Mouse (Mus musculus) CH12.LX (cell line): ENCODE data around the gene Tomm40l.

ENCODE experiments used
- CTCF ChIP-seq, 2 experiments: IDR thresholded peaks in 1 of 2; conservative IDR thresholded peaks in 1 of 2; 2 replicates each; pipeline ENCODE4 v1.5.1; 2011 to 2012; ENCODE audit warnings: low read depth in 2 of 2, low read length in 2 of 2, improper control_type of control experiment in 1 of 2, inconsistent platforms in 1 of 2, mild to moderate bottlenecking in 1 of 2, moderate library complexity in 1 of 2
- MAFK ChIP-seq: IDR thresholded peaks from 2 replicates; pipeline ENCODE4 v1.6.1; 2011; ENCODE audit warnings: low read length, improper control_type of control experiment; ENCODE audit not compliant: insufficient replicate concordance
- ZMIZ1 ChIP-seq: IDR thresholded peaks from 2 replicates; pipeline ENCODE4 v1.6.1; 2012; ENCODE audit warnings: low read depth, mild to moderate bottlenecking, inconsistent platforms, low read length, improper control_type of control experiment

GRCm38 (mm10) chr1:171185655-171186054 is 36.7 kb downstream of the Tomm40l start:
- TF ChIP-seq CTCF (conservative IDR thresholded peaks at IDR 0.05 in 1 of 2, IDR thresholded peaks at IDR 0.05 in 1 of 2; ENCODE audit: low read depth in 2 of 2, low read length in 2 of 2): no peak
- TF ChIP-seq MAFK: no peak
- no peak for TF ChIP-seq ZMIZ1
